Mouse (Mus musculus): ENCODE measurements around the gene RPS10-NUDT3.
"Not testable (repeated sequence)": the region's sequence is repeated elsewhere in the genome, so short reads cannot be mapped to it uniquely, and the experiment has no call there.

RPS10-NUDT3 gene

GRCm38 (mm10) chr17:27642491-27643062, 7.6 kb upstream of the RPS10-NUDT3 start:
- in situ Hi-C loops (cut with MseI, MboI) = no loop called here

GRCm38 (mm10) chr17:27639851-27640250, 4.8 kb upstream of the RPS10-NUDT3 start:
- in situ Hi-C loops (cut with MseI, MboI) = not testable (repeated sequence)

GRCm38 (mm10) chr17:27638921-27639332, 3.9 kb upstream of the RPS10-NUDT3 start:
- in situ Hi-C loops (cut with MseI, MboI) = no loop called here

GRCm38 (mm10) chr17:27637333-27637732, 2.3 kb upstream of the RPS10-NUDT3 start:
- in situ Hi-C loops (cut with MseI, MboI) = no loop called here

GRCm38 (mm10) chr17:27636132-27637020, 1.4 kb upstream of the RPS10-NUDT3 start, which contains the start of gene Rps10:
Gene Rps10 (minus strand): TSS chr17:27636669.
- in situ Hi-C loops (cut with MseI, MboI) = no loop called here

- in situ Hi-C loops (cut with MseI, MboI) = not testable (repeated sequence)
Observed at GRCm38 (mm10) chr17:27635575-27635903, 517 bp upstream of the RPS10-NUDT3 start.

GRCm38 (mm10) chr17:27629249-27630020, 5.6 kb downstream of the RPS10-NUDT3 start:
- in situ Hi-C loops (cut with MseI, MboI) = no loop called here

- in situ Hi-C loops (cut with MseI, MboI) = no loop called here
Observed at GRCm38 (mm10) chr17:27628376-27628775, 6.6 kb downstream of the RPS10-NUDT3 start.

GRCm38 (mm10) chr17:27627451-27627850, 7.6 kb downstream of the RPS10-NUDT3 start:
- in situ Hi-C loops (cut with MseI, MboI) = no loop called here

- in situ Hi-C loops (cut with MseI, MboI) = no loop called here
Observed at GRCm38 (mm10) chr17:27626681-27627080, 8.3 kb downstream of the RPS10-NUDT3 start.

GRCm38 (mm10) chr17:27625455-27626251, 9.4 kb downstream of the RPS10-NUDT3 start:
- in situ Hi-C loops (cut with MseI, MboI) = no loop called here

GRCm38 (mm10) chr17:27623360-27624326, 11.4 kb downstream of the RPS10-NUDT3 start, which contains the start of gene Nudt3:
Gene Nudt3 (minus strand): TSS chr17:27623495.
- in situ Hi-C loops (cut with MseI, MboI) = no loop called here

GRCm38 (mm10) chr17:27622611-27623359, 12.2 kb downstream of the RPS10-NUDT3 start:
- in situ Hi-C loops (cut with MseI, MboI) = no loop called here

- in situ Hi-C loops (cut with MseI, MboI) = no loop called here
Observed at GRCm38 (mm10) chr17:27621705-27622531, 13.1 kb downstream of the RPS10-NUDT3 start.

- in situ Hi-C loops (cut with MseI, MboI) = no loop called here
Observed at GRCm38 (mm10) chr17:27621161-27621560, 13.9 kb downstream of the RPS10-NUDT3 start.

GRCm38 (mm10) chr17:27615388-27615787, 19.6 kb downstream of the RPS10-NUDT3 start:
- in situ Hi-C loops (cut with MseI, MboI) = no loop called here

- in situ Hi-C loops (cut with MseI, MboI) = no loop called here
Observed at GRCm38 (mm10) chr17:27613016-27613415, 22.0 kb downstream of the RPS10-NUDT3 start.

GRCm38 (mm10) chr17:27611994-27612393, 23.0 kb downstream of the RPS10-NUDT3 start:
- in situ Hi-C loops (cut with MseI, MboI) = no loop called here

GRCm38 (mm10) chr17:27611519-27611884, 23.5 kb downstream of the RPS10-NUDT3 start:
- in situ Hi-C loops (cut with MseI, MboI) = no loop called here

All from mouse trophoblast stem cell (cell line).